Mouse (Mus musculus) liver, postnatal 0 days (tissue): ENCODE results near the gene Dhh. TPM values are rescaled to one million over a fixed set of nuclear protein-coding genes. Genes with fewer than 3 reads are reported as not detected.
"Not testable (repeated sequence)": the region's sequence is repeated elsewhere in the genome, so short reads cannot be mapped to it uniquely, and the experiment has no call there.

ENCODE experiments used
- ATAC-seq: fragments of 200-750 bp; cut with Nextera tagmentation; 2 replicates; pipeline ENCODE4 v1.8.0; 2017; ENCODE audit warnings: mild to moderate bottlenecking, moderate library complexity
- DNase-seq: peaks from one replicate; pipeline ENCODE4 v3.0.0-alpha.2; 2016
- H3K27ac ChIP-seq: fragments of 300-500 bp; sonication (generic); 2 replicates; pipeline ENCODE4 v1.5.1; 2014; ENCODE audit warnings: antibody characterized with exemption, moderate library complexity, mild to moderate bottlenecking, low read depth
- H3K27me3 ChIP-seq: fragments of 300-500 bp; sonication (generic); 2 replicates; pipeline ENCODE4 v1.6.1; 2014; ENCODE audit warnings: low read length, control low read depth, mixed read lengths; ENCODE audit not compliant: insufficient read depth
- H3K36me3 ChIP-seq: fragments of 300-500 bp; sonication (generic); replicated peaks from 2 replicates; pipeline ENCODE4 v1.6.1; 2014; ENCODE audit warnings: mild to moderate bottlenecking, control low read depth, low read length, moderate library complexity, mixed read lengths; ENCODE audit not compliant: insufficient read depth
- H3K4me1 ChIP-seq: fragments of 300-500 bp; sonication (generic); 2 replicates; pipeline ENCODE4 v1.6.1; 2014; ENCODE audit warnings: antibody characterized with exemption, mild to moderate bottlenecking, control low read depth; ENCODE audit not compliant: insufficient read depth
- H3K4me2 ChIP-seq: fragments of 300-500 bp; sonication (generic); 2 replicates; pipeline ENCODE4 v1.6.1; 2014; ENCODE audit warnings: low read depth, mild to moderate bottlenecking, low read length, moderate library complexity, mixed read lengths
- H3K4me3 ChIP-seq: fragments of 300-500 bp; sonication (generic); 2 replicates; pipeline ENCODE4 v1.5.1; 2014; ENCODE audit warnings: low read depth, low read length
- H3K9ac ChIP-seq: fragments of 300-500 bp; sonication (generic); replicated peaks from 2 replicates; pipeline ENCODE4 v1.6.1; 2014; ENCODE audit warnings: mild to moderate bottlenecking, moderate library complexity
- H3K9me3 ChIP-seq: fragments of 300-500 bp; sonication (generic); 2 replicates; pipeline ENCODE4 v1.6.1; 2016; ENCODE audit warnings: mild to moderate bottlenecking, control low read depth, low read length, mixed read lengths
- CTCF ChIP-seq: sonication (generic); IDR thresholded peaks from 2 replicates; pipeline ENCODE4 v1.5.1; 2016; ENCODE audit warnings: antibody characterized with exemption, low read depth
- EP300 ChIP-seq: IDR thresholded peaks from 2 replicates; pipeline ENCODE4 v1.6.1; 2016; ENCODE audit warnings: antibody characterized with exemption, low read depth, mild to moderate bottlenecking
- WGBS: fragments of 180-500 bp; shearing (Covaris S2); extraction: QIAGEN DNeasy Blood & Tissue Kit; methylation state at CpG from one replicate; pipeline ENCODE4 v1.1.7; 2014; ENCODE audit not compliant: insufficient replicate concordance; 5-methylcytosine and 5-hydroxymethylcytosine counted together
- polyA plus RNA-seq: library from polyadenylated mRNA; unstranded; fragments of >200 nt; fragmentation: Nextera tagmentation; extraction: Ambion mirVana; gene quantifications from 2 replicates; pipeline ENCODE4 v1.2.1, GENCODE M21; 2015

Gene Dhh
- polyA plus RNA-seq, 1 experiment from 2014 or later = not detected

DNA sequence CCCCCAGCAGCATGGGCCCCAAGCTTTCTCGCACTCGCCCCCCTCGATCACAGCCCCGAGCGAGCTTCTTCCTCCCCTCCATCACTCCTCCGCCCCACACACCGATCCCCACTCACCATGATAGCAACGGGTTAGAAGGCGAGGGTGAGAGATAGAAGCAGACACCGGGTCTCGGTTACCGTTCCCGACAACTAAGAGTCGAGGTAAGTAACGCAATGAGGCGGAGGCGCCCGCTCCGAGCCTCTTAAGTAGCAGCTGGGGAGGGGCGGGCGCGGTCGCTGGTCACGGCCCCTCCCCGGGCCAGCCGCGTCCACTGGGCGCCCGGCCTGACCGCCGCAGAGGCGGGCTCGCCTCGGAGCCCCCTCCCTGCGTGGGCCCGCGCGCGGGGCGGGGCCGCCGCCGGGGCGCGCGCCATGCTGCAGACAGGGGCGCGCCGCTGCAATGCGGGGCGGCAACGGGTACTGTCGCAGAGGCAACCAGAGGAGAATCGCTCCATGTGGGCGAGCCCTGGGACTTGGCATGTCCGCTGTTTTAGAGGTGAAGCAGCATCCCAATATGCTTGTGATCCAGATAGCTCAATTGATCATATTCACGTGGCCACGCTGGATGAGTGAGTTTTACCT is 36.0 kb upstream of the Dhh start, which contains the start of gene Tuba1b:
Tuba1b (minus strand) TSS at position 349 of the 623 bp plus-strand sequence.
- Histone ChIP-seq H3K36me3 (peaks cover 10% of the 10 kb centered on the region), H3K4me3 (peak within 1 kb of the TSS; percentile 63), H3K4me1 (peaks cover 17% of the 10 kb centered on the region), H3K27me3 (no peaks in the 10 kb centered on the region), H3K4me2 (peak within 1 kb of the TSS; percentile 84), H3K9me3 (no peaks in the 10 kb centered on the region), H3K9ac (peak within 1 kb of the TSS; percentile 70), H3K27ac (peak within 1 kb of the TSS; percentile 89)
- TF ChIP-seq EP300 (no peak), CTCF (0 out of 2 replicates have a peak, but pooled peaks have one; percentile 15)
- under 1% methylated on average over 56 of the region's 58 CpGs for WGBS
- ATAC-seq = peak; percentile 95
- peak; percentile 94 for DNase-seq

- under 1% methylated on average over 35 of the region's 35 CpGs for WGBS
- ATAC-seq = peak; percentile 84
- peak overlapping the region; percentile 70 for H3K9ac ChIP-seq
Observed at GRCm38 (mm10) chr15:98933833-98934216, 35.5 kb upstream of the Dhh start.

GRCm38 (mm10) chr15:98933004-98933671 is 34.8 kb upstream of the Dhh start:
- H3K9ac ChIP-seq = peak overlapping the region; percentile 70
- ATAC-seq, H3K9me3 ChIP-seq, DNase-seq, H3K36me3 ChIP-seq, H3K27me3 ChIP-seq: not testable (repeated sequence)
- peaks cover 22% of the 10 kb centered on the region for H3K4me1 ChIP-seq
- peak overlapping the region; percentile 63 for H3K4me3 ChIP-seq
- WGBS = 11% methylated on average over 8 of the region's 9 CpGs
- peak overlapping the region; percentile 84 for H3K4me2 ChIP-seq
- peak overlapping the region; percentile 89 for H3K27ac ChIP-seq

More at GRCm38 (mm10) chr15:98933833-98934216, 35.5 kb upstream of the Dhh start:
- Histone ChIP-seq H3K27me3 (no peaks in the 10 kb centered on the region), H3K4me3 (peak overlapping the region; percentile 63), H3K4me1 (peaks cover 17% of the 10 kb centered on the region), H3K27ac (peak overlapping the region; percentile 89), H3K4me2 (peak overlapping the region; percentile 84), H3K9me3 (no peaks in the 10 kb centered on the region), H3K36me3 (peaks cover 10% of the 10 kb centered on the region)
- TF ChIP-seq CTCF (no peak), EP300 (peak; percentile 77; the same call in 1 of the 2 replicates)
- peak; percentile 97 for DNase-seq

DNA sequence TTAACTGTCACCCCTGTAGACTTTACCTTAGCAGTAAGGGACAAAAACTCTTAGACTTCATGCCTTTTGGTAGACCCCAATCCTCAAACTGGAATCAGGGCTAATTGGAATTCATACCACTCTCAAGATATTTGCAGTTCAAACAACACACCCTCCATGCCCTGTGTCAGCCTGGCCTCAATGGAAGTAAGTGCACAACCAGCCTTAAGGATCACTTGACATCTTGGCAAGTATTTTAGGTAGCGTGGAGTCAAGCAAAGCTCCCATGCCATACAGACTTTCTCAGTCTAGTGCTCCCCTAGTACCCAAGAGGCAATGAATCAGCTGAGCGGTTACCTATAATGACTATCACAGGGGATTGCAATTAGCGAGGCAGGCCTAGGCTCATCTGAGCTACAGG is 32.7 kb upstream of the Dhh start:
- Histone ChIP-seq H3K9me3 (no peaks in the 10 kb centered on the region), H3K9ac (0 out of 2 replicates have a peak overlapping the region, but pooled peaks have one; percentile 6), H3K4me2 (no peak overlapping the region), H3K36me3 (peaks cover 10% of the 10 kb centered on the region), H3K4me3 (no peak overlapping the region), H3K4me1 (peaks cover 22% of the 10 kb centered on the region), H3K27me3 (no peaks in the 10 kb centered on the region), H3K27ac (no peak overlapping the region)
- DNase-seq (no peak), ATAC-seq (no peak)
- WGBS = 85% methylated on average over 3 of the region's 3 CpGs
- no peak for TF ChIP-seq CTCF
- TF ChIP-seq EP300 = no peak

DNA sequence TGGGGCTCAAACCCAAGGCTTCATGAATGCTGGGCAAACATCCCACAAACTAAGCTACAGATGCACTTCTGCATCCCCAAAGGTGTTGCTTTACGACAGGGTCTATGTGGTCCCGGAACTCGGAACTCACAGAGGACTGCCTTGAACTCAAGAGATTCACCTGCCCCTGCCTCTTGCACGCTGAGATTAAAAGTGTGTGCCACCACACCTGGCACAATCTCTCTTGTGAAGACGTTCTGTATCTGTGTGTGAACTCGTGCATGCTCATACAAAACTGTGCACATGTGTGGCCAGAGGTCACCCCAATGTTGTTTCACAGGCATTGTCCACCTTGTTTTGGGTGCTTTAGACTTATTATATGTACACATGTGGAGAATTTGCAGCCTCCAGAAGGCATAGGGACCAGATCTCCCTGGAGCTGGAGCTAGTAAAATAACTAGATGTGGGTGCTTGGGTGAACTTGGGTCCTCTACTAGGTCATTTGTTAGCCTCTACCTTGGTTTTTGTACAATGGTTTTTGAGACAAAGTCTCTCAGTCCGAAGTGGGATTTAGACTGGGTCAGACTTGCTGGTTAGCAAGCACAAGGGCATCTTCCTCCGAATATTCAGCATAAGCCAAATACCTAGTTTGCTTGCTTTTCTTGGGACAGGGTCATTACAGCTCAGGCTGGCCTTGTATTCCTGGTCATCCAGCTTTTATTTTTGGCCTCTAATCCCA is 31.8 kb upstream of the Dhh start:
- peaks cover 16% of the 10 kb centered on the region for H3K4me1 ChIP-seq
- H3K4me2 ChIP-seq = no peak overlapping the region
- H3K27ac ChIP-seq = no peak overlapping the region
- DNase-seq (no peak), ATAC-seq (no peak)
- no peaks in the 10 kb centered on the region for H3K9me3 ChIP-seq
- no peaks in the 10 kb centered on the region for H3K27me3 ChIP-seq
- H3K9ac ChIP-seq = no peak overlapping the region
- no peak for TF ChIP-seq EP300
- no peak for TF ChIP-seq CTCF
- WGBS = 52% methylated on average over 8 of the region's 8 CpGs
- peaks cover 10% of the 10 kb centered on the region for H3K36me3 ChIP-seq
- no peak overlapping the region for H3K4me3 ChIP-seq

- H3K36me3 ChIP-seq = peaks cover 10% of the 10 kb centered on the region
- H3K4me3 ChIP-seq = no peak overlapping the region
- H3K27ac ChIP-seq = no peak overlapping the region
- peaks cover 10% of the 10 kb centered on the region for H3K4me1 ChIP-seq
- H3K9me3 ChIP-seq = no peaks in the 10 kb centered on the region
- WGBS = 18% methylated on average over 13 of the region's 13 CpGs
- no peaks in the 10 kb centered on the region for H3K27me3 ChIP-seq
- no peak overlapping the region for H3K9ac ChIP-seq
- ATAC-seq = peak; percentile 67
- H3K4me2 ChIP-seq = no peak overlapping the region
- DNase-seq = peak; percentile 63
- TF ChIP-seq EP300 (no peak), CTCF (peak; percentile 76)
Observed at GRCm38 (mm10) chr15:98928598-98929240, 30.4 kb upstream of the Dhh start.
